Mouse (Mus musculus): ENCODE results near the gene Paxx.
"Not testable (repeated sequence)": the region's sequence is repeated elsewhere in the genome, so short reads cannot be mapped to it uniquely, and the experiment has no call there.

Paxx gene

DNA sequence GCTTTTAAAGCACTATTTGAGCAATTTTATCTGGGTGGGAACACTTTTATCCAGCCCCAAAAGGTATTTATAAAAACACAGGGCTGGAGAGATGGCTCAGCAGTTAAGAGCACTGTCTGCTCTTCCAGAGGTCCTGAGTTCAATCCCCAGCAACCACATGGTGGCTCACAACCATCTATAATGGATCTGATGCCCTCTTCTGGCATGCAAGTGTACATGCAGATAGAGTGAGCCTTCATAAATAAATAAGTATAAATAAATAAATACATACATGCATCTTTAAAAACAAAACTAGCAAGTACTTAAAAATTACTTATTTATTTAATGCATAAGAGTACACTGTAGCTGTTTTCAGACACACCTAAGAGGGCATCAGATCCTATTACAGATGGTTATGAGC, 47.5 kb downstream of the Paxx start:
- not testable (repeated sequence) for DNase-seq (ENCODE audit: low read depth in 2 of 2, low spot score in 2 of 2)

- DNase-seq (ENCODE audit: low read depth in 2 of 2, low spot score in 2 of 2) = no peak
Observed at GRCm38 (mm10) chr2:25408908-25409307, 52.0 kb downstream of the Paxx start.

Data from CD8-positive naive resting alpha-beta T cell, adult 2 months (primary cell).